Mouse (Mus musculus) CH12.LX (cell line): ENCODE measurements around the gene Uba2.

ENCODE experiments used
- BHLHE40 ChIP-seq: IDR thresholded peaks from 2 replicates; pipeline ENCODE4 v1.6.1; 2011; ENCODE audit warnings: mild to moderate bottlenecking, low read depth, low read length, improper control_type of control experiment
- CHD1 ChIP-seq: IDR thresholded peaks from 2 replicates; pipeline ENCODE4 v1.6.1; 2012; ENCODE audit warnings: low read depth, low read length, improper control_type of control experiment, inconsistent platforms
- CHD2 ChIP-seq: IDR thresholded peaks from 2 replicates; pipeline ENCODE4 v1.6.1; 2011; ENCODE audit warnings: low read length, improper control_type of control experiment
- CTCF ChIP-seq, 2 experiments: IDR thresholded peaks in 1 of 2; conservative IDR thresholded peaks in 1 of 2; 2 replicates each; pipeline ENCODE4 v1.5.1; 2011 to 2012; ENCODE audit warnings: low read depth in 2 of 2, low read length in 2 of 2, improper control_type of control experiment in 1 of 2, inconsistent platforms in 1 of 2, mild to moderate bottlenecking in 1 of 2, moderate library complexity in 1 of 2
- MAZ ChIP-seq: IDR thresholded peaks from 2 replicates; pipeline ENCODE4 v1.6.1; 2012; ENCODE audit warnings: low read depth, mild to moderate bottlenecking, inconsistent platforms, low read length, improper control_type of control experiment, moderate library complexity
- POLR2A ChIP-seq: IDR thresholded peaks from 2 replicates; pipeline ENCODE4 v1.6.1; 2011; ENCODE audit warnings: low read depth, mild to moderate bottlenecking, improper control_type of control experiment, low read length
- POLR2AphosphoS2 ChIP-seq: IDR thresholded peaks from 2 replicates; pipeline ENCODE4 v1.6.1; 2011; ENCODE audit warnings: low read depth, low read length, improper control_type of control experiment

DNA sequence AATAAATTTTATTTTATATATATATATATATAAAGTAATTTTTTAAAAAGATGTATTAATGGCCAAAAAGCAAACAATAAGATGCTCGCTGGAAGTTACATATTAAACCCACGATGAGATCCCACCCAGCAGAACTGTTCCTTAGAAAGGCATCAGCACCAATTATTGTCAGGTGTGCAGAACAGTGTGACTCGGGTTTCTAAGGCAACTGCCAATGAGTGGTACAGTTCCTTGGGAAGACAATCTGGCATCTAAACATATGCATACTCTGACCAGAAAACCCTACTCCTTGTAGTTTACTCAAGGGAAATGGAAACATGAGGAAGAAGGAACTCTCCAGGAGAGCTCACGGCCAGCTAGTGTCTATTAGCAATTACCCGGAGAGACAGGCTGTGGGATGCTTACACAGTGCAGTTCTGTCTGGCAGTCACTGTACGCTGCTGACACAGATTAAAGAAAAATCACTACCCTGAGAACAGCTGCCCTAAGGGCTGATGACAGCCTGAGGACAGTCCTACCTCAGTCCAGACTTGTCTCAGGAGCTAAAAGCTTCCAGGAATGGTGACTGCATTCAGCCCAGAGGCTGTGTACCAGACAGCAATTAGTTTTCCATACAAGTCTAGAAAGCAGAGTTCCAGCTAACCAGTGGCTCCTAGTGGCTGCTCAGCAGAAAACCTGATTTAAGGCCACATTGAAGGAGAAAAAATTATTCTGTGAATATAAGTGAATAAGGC is 46.2 kb downstream of the Uba2 start:
- TF ChIP-seq CTCF (conservative IDR thresholded peaks at IDR 0.05 in 1 of 2, IDR thresholded peaks at IDR 0.05 in 1 of 2; ENCODE audit: low read depth in 2 of 2, low read length in 2 of 2) (peak in 1 of 2 experiments; percentile 71; a peak in 2 of 4 replicates), POLR2A (no peak), CHD1 (no peak), MAZ (no peak), CHD2 (no peak), POLR2AphosphoS2 (no peak), BHLHE40 (no peak)
